Mouse (Mus musculus) adrenal gland (tissue): ENCODE data around the gene Olfr1279.
"Not testable (repeated sequence)": the region's sequence is repeated elsewhere in the genome, so short reads cannot be mapped to it uniquely, and the experiment has no call there.

Source experiments
- intact Hi-C: fragments of 180-260 bp; cut with DNase I; formaldehyde crosslinking; loops from one replicate; pipeline ENCODE4 v1.15.1; 2025
- long read RNA-seq, 2 experiments: library from polyadenylated mRNA; unstranded; transcript quantifications; one replicate each; pipeline ENCODE4 v2.0.0; 2020; ENCODE audit warnings: borderline replicate concordance in 1 of 2; ENCODE audit not compliant: insufficient replicate concordance in 1 of 2

Olfr1279 gene
- long read RNA-seq, experiment 1 = 0 reads
- long read RNA-seq, experiment 2 = 0 reads

DNA sequence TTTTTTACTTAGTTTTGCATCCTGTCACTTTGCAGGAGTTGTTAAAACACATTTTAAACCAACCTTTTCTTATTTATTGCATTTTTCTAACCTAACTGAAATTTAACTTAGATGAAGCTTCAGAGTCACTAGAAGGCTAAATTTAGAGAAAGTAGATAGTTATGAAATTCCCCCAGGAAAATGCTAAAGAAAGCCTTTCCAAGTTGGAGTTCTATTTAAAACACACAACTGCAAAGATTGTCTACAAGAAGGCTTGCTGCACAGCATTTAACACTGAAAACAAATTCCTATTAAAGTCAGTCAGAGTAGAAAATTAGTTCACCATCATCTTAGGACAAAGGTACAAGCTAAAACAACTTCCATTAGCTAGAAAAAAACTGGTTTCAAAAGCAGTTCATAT lies at the start of gene Olfr1279:
TSS of gene Olfr1279 (plus strand) at position 262 of the 400 bp plus-strand sequence.
- intact Hi-C loops = no loop called here

GRCm38 (mm10) chr2:111254216-111254615 lies 46.2 kb upstream of the Olfr1279 start, which contains the start of gene Olfr1276:
Olfr1276 (plus strand) TSS chr2:111254516.
- intact Hi-C loops = no loop called here

GRCm38 (mm10) chr2:111274006-111274405 lies 26.4 kb upstream of the Olfr1279 start, which contains the start of gene Olfr1277:
Olfr1277 (minus strand) TSS chr2:111274106.
- intact Hi-C loops = no loop called here

DNA sequence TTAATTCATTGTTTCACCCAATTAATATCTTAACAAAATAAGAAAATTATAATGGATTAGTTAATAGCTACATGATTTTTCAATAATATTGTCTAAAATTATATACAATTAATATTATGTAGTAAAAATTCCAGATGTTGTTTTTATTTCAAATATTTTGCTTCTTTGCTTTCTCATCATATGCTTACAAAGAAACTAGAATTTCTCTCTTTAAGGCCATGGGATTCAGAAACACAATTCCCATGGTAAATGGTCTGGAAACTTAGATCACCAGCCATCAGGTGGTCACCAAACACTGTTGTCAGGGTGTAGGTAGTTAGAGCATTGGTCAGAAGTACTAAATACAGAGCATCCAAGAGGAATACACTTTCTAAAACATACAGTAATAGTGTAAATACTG lies 10.6 kb upstream of the Olfr1279 start, which contains the start of gene Olfr1278:
TSS of gene Olfr1278 (plus strand) at position 301 of the 400 bp plus-strand sequence.
- intact Hi-C loops = no loop called here

DNA sequence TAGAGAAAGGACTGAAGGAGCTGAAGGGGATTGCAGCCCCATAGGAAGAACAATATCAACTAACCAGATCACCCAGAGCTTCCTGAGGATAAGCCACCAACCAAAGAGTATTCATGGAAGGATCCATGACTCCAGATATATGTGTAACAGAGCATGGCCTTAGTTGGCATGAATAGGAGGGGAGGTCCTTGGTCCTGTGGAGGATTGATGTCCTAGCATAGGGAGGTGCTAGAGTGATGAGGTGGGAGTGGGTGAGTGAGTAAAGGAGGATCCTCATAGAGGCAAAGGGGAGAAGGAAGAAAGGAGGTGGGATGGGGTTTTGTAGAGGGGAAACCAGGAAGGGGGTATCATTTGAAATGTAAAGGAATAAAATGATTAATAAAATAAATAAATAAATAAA lies 1.9 kb upstream of the Olfr1279 start:
- intact Hi-C loops = no loop called here

- intact Hi-C loops = no loop called here
Observed at GRCm38 (mm10) chr2:111313717-111314116, 13.3 kb downstream of the Olfr1279 start, which contains the start of gene Olfr1280. Olfr1280 (plus strand) TSS chr2:111314017.

DNA sequence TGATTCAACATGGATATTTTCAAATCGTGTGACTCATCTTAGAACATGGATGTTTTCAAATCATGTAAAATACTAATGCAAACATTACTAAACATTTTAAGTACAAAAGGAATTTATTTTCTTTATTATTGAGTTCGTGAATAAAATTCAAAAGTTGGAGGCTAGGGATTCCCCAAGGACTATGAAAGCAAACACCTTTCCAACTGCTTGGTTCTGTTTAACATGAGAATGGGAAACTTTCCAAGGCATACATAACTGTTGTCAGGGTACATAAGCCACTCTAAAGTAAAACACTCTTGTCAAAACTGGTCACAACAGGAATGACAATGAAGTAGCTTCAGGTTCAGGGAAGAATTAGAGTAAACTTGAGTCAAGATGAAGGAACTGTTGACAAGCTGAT lies 25.8 kb downstream of the Olfr1279 start, which contains the start of gene Olfr1281:
TSS of gene Olfr1281 (plus strand) at position 301 of the 400 bp plus-strand sequence.
- intact Hi-C loops = no loop called here

DNA sequence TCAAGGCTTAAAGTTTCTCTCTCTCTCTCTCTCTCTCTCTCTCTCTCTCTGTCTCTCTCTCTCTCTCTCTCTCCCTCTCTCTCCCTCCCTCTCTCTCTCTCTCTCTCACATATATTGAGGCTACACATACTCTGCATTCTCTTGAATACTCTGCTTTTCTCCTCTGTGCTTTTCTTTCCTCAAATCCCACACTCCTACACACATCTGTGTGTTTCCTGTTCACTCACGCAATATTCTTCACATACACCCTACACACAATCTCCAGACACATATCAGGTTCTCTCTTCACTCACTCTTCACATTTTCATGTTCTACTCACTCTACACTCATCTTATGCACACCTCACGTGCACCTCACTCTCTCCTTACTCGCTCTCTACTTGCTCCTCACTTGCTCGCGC lies 33.3 kb downstream of the Olfr1279 start:
- intact Hi-C loops = not testable (repeated sequence)

DNA sequence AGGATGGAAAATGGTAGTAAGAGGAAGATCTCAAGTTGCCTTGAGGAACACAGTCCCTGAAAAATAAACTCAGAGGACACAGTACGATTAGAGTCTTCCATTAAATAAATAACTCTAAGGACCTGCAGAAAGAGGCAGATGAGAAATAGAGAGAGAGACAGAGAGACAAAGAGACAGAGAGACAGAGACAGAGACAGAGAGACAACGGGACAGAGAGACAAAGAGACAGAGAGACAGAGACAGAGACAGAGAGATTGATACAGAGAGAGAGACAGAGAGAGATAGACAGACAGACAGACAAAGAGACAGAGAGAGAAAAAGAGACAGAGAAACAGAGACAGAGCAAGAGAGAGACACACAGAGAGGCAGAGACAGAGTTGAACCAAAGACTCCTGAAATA lies 35.5 kb downstream of the Olfr1279 start, which contains the start of gene Olfr1282:
TSS of gene Olfr1282 (minus strand) at position 101 of the 400 bp plus-strand sequence.
- intact Hi-C loops = no loop called here
